Mouse (Mus musculus) heart, postnatal 4 days (tissue): ENCODE results near the gene 1700013G24Rik. TPM values are rescaled to one million over a fixed set of nuclear protein-coding genes. Genes with fewer than 3 reads are reported as not detected.

Experiments used
- DNase-seq: peaks from one replicate; pipeline ENCODE4 v3.0.0; 2021
- total RNA-seq, 2 experiments: library from RNA; stranded (reverse); gene quantifications; 2 replicates each; pipeline ENCODE4 v1.2.3; 2021

The 1700013G24Rik gene
- total RNA-seq, 2 experiments from 2014 or later: not detected

DNA sequence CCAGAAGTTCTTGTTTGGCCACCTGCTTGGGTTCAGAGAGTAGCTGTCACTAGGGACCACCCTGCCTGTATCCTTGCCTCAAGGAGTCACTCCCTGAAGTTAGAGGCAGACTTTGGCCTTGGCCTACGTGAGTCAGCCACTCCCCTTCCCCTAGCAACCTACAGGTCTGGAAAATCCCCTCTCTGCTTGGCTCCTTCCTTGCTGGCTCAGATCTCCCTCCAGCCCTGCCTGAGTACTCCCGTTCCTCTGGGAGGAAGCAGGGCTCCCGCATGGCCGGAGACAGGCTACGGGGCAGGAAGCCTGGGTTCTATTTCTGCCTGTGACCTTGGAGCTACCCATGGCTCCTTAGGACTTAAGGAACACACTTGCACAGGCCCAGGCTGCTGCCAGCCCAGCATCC lies 44.3 kb downstream of the 1700013G24Rik start:
- DNase-seq: peak; percentile 72

DNA sequence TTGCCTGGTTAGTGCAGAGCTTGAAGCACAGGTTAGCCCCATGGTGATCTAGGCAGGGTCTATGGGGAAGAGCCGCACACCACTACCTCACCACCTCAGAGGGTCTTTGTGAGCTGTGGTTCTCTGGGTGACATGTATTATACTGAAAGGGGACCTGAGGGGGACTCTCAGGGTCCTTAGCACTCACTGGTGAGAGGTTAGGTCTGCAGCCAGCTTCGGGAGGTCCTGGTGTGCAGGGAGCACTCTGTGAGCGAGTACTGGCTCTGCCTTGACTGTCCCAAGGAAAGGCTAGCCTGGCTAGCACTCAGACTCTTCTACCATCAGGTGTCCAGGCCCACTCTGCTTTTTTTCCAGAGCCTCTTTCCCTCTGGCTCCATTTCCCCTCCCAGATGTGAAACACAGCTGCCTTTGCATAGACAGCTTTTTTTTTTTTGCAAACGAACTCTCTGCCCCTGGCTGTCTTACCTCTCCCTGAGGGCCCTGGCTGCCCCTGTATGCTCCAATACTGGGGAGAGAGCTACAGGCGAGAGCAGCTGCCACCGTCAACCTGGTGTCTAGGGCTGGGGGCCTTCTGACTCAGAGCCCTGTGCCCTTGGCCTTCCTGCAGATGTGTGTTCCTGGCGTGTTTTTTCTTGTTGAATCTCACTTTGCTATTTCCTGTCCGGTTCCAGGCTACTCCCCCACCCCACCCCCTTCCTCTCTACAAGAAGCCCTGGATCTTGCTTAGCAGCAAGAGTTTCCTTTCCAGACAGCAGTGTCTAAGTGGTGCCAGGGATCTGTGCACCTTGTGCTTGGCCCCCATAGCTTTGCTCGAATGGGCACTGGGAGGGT lies 45.0 kb downstream of the 1700013G24Rik start:
- peak; percentile 66 for DNase-seq

DNA sequence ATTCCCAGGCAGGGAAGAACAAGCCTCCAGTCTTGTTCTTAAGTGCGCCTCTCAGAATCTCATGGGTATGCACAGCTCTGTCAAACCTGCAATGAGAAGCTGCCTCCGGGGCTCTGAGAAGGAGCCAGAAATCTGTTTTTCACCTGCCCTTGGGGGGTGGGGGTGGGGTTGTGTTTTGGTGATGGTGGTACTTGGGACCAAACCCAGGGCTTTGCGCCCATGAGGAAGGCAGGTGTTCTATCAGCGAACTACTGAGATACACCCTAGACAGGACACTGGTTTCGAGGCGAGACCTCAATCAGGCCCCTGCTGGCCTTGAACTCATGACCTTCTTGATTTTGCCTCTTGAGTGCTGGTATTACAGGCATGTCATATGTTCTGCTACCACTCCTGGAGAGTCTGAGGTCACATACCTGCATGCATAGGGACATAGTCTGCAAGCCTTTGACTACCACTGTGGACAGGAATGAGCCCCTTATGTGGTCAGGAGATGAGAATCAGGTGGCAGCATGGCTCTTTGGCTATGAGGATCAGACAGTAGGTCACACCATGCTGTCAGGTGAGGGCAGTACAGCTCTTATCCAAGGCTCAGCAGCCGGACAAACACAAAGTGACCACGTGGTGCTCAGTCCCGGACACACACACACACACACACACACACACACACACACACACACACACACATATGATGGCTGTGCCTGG lies 45.9 kb downstream of the 1700013G24Rik start:
- DNase-seq: no peak

DNA sequence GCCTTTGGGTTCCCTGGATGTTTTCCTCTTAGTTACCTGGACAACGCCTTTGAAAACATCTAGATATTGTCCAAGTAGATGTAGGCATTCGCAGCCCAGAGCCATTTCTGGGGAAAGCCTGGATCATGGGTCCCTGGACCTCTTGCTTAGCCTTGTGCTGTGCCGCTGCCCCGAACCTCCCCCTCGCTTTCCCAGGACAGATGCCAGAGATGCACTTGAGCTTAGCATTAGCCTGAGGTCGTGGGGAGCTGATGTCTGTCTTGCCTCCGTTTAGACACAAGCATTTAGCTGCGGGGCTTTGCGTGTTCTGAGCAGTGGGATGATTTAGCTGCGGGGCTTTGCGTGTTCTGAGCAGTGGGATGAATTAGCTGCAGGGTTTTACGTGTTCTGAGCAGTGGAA lies 47.1 kb downstream of the 1700013G24Rik start:
- no peak for DNase-seq

DNA sequence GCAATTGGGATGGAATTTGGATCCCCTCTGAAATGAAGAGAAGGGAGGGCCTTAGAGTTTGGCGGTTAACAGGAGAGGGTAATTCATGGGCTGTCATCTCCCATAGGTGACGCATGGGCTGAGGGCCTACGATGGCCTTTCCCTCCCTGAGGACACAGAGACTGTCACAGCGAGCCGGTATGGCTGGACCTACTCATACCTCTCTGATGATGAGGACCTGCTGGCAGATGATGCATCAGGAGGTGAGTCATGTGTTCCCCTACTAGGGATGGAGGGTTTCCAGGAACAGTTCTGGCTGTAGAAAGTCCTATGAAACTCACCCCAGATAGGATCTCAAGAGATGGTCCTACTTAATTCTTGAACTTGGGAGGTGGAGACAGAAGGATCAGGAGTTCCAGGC lies 47.9 kb downstream of the 1700013G24Rik start:
- no peak for DNase-seq

DNA sequence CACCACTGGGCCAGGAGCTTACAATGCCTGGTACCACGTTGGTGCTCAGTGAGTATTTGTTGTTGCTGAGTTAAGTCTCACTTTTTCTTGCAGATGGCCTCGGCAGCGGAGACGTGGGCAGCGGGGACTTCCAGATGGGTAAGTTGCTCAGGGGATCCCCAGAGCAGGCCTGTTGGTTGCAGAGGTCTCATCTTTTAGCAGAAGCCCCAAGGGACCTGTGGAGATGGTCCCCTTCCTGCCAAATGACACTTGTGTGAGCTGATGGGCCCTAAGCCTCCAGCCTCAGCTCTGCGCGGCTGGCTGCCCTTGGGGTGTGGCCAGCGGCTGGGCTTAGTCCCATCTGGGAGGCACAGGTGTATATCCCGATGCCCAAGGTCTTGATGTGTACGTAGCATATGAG lies 49.1 kb downstream of the 1700013G24Rik start:
- no peak for DNase-seq

DNA sequence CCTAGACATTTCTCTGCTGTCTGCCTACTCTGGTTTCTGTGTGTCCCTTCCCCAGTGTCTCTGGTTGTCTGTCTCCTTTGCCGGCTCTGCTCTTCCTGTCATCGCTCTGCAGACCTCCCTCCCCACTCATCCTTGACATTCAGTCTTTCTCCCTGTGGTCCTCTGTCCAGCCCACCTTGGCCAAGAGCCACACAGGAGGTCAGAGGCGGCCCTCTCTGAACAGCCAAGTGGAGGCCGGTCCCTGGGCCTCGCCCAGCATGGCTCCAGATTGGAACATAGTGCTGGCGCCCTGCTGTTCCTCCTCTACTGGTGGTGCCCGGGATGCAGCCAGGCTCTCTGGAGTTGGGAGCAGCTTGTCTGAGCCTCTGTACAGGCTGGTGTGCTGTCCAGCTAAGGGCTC lies 49.7 kb downstream of the 1700013G24Rik start:
- peak; percentile 56 for DNase-seq

DNA sequence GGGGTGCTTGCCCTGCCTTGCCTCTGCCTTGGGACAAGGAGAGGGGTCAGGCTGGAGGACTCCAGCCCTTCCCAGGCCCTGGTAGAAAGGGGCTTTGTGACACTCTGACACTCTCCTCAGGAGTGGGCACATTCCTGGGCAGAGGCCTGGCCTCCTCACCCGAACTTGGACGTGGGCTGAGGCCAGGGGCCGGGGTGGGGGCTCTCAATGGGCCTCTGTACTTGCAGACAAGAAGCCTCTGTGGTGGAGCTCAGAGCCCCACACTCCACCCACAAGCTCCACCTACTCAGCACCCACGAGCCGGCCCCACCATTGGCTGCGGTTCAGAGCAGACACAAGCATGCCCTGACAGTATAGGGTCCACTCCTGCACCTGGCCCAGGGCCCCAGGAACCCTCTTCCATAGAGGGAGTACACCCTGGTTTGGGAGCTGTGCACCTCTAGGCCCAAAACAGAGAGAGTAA lies 50.5 kb downstream of the 1700013G24Rik start:
- DNase-seq: no peak

Other genes with a start within 250 kb of the 1700013G24Rik start
- gene Wnt4, start 175.8 kb upstream of the 1700013G24Rik start, total RNA-seq: under 1 TPM; 0.76 to 0.88 TPM
- gene Cdc42, start 95.6 kb upstream of the 1700013G24Rik start, total RNA-seq: 100 to 1,000 TPM; 276 to 285 TPM
- not detected for gene Cela3a, start 43.5 kb upstream of the 1700013G24Rik start, total RNA-seq
- gene Cela3b, start 22.7 kb upstream of the 1700013G24Rik start, total RNA-seq: not detected
- gene Hspg2, start 15.5 kb downstream of the 1700013G24Rik start, total RNA-seq: 100 to 1,000 TPM; 467 to 506 TPM
- not detected for gene Ldlrad2, start 121.3 kb downstream of the 1700013G24Rik start, total RNA-seq
- 10 to 100 TPM; 42.1 to 51.7 TPM for gene Usp48, start 140.5 kb downstream of the 1700013G24Rik start, total RNA-seq
- 10 to 100 TPM in 1 of 2 experiments, 1 to 10 TPM in 1; 6.9 to 14.3 TPM for gene Rap1gap, start 211.4 kb downstream of the 1700013G24Rik start, total RNA-seq